Mouse (Mus musculus) heart, adult 2 months (tissue): ENCODE measurements at regions not wholly inside any gene's neighbourhood (a gene's known extent, or its start where the extent isn't known, plus 50 kb on each side); places are given as distances from the start of the nearest gene placed in this dataset.

Experiments
- CTCF ChIP-seq: fragments of 200-600 bp; IDR thresholded peaks from 2 replicates; pipeline ENCODE4 v1.8.1; 2022; ENCODE audit warnings: antibody characterized with exemption, mild to moderate bottlenecking, moderate library complexity
- EP300 ChIP-seq: fragments of 200-500 bp; IDR thresholded peaks from 2 replicates; pipeline ENCODE4 v1.6.1; 2011; ENCODE audit warnings: low read depth, low read length, control low read depth; ENCODE audit not compliant: insufficient read depth
- POLR2A ChIP-seq: fragments of 200-500 bp; IDR thresholded peaks from 2 replicates; pipeline ENCODE4 v1.6.1; 2011; ENCODE audit warnings: mild to moderate bottlenecking, low read depth, low read length, control low read depth; ENCODE audit not compliant: insufficient read depth

DNA sequence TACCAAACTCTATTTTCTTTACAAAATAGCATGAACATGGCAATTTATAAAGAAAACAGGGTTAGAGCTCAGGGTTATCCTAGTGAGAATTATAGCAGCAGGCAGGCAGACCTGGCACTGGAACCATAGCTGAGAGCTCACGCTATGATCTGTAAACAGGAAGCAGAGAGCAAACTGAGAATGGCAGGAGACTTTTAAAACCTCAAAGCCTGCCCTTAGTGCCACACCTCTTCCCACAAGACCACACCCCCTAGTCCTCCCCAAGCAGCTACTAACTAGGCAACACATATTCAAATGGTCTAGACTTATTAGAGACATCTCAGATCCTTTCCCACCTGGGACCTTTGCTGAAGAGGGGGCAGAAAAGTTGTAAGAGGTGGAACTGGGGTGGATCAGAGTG is 449.6 kb upstream of the Agtr1b start:
- TF ChIP-seq EP300 = no peak
- no peak for TF ChIP-seq POLR2A
- TF ChIP-seq CTCF = no peak
